Mouse (Mus musculus): ENCODE results near the gene Calhm3. TPM values are rescaled to one million over a fixed set of nuclear protein-coding genes. Genes with fewer than 3 reads are reported as not detected.
"Not testable (repeated sequence)": the region's sequence is repeated elsewhere in the genome, so short reads cannot be mapped to it uniquely, and the experiment has no call there.

Calhm3 gene
- polyA plus RNA-seq, 1 experiment from 2014 or later = not detected

- H3K4me2 ChIP-seq (replicated peaks) = no peak overlapping the region
- no peaks in the 10 kb centered on the region for H3K4me1 ChIP-seq
- no peaks in the 10 kb centered on the region for H3K9me3 ChIP-seq
- WGBS = 93% methylated on average over 6 of the region's 6 CpGs
- ATAC-seq (ENCODE audit: low FRiP score, low read depth) = no peak
- H3K27me3 ChIP-seq (replicated peaks) = 0 out of 2 replicates have a peak, but pooled peaks cover 3% of the 10 kb centered on the region
- no peaks in the 10 kb centered on the region for H3K36me3 ChIP-seq
- H3K27ac ChIP-seq = no peak overlapping the region
- no peak overlapping the region for H3K4me3 ChIP-seq
- H3K9ac ChIP-seq = no peak overlapping the region
These were observed 5.7 kb upstream of the Calhm3 start for GRCm38 (mm10) chr19:47163176-47163744.

- no peaks in the 10 kb centered on the region for H3K4me1 ChIP-seq
- no peak overlapping the region for H3K9ac ChIP-seq
- H3K4me3 ChIP-seq = no peak overlapping the region
- H3K27ac ChIP-seq = no peak overlapping the region
- H3K4me2 ChIP-seq (replicated peaks) = no peak overlapping the region
- no peak for ATAC-seq (ENCODE audit: low FRiP score, low read depth)
- WGBS = 67% methylated on average over 4 of the region's 4 CpGs
- no peaks in the 10 kb centered on the region for H3K9me3 ChIP-seq
- no peaks in the 10 kb centered on the region for H3K36me3 ChIP-seq
- no peaks in the 10 kb centered on the region for H3K27me3 ChIP-seq (replicated peaks)
These were observed 4.1 kb upstream of the Calhm3 start for GRCm38 (mm10) chr19:47161669-47162068.

GRCm38 (mm10) chr19:47153767-47154166 is 3.8 kb downstream of the Calhm3 start:
- no peaks in the 10 kb centered on the region for H3K4me1 ChIP-seq
- WGBS = 86% methylated on average over 7 of the region's 7 CpGs
- ATAC-seq (ENCODE audit: low FRiP score, low read depth) = no peak

GRCm38 (mm10) chr19:47152062-47152369 is 5.5 kb downstream of the Calhm3 start:
- no peaks in the 10 kb centered on the region for H3K36me3 ChIP-seq
- peak overlapping the region; percentile 58 for H3K4me2 ChIP-seq (replicated peaks)
- 63% methylated on average over 12 of the region's 12 CpGs for WGBS
- peak overlapping the region; percentile 25 for H3K4me3 ChIP-seq
- ATAC-seq (ENCODE audit: low FRiP score, low read depth) = no peak
- no peak overlapping the region for H3K27ac ChIP-seq
- H3K9me3 ChIP-seq = no peaks in the 10 kb centered on the region
- 0 out of 2 replicates have a peak overlapping the region, but pooled peaks have one; percentile 8 for H3K9ac ChIP-seq
- no peaks in the 10 kb centered on the region for H3K4me1 ChIP-seq
- H3K27me3 ChIP-seq (replicated peaks) = peaks cover 14% of the 10 kb centered on the region

More at GRCm38 (mm10) chr19:47153767-47154166, 3.8 kb downstream of the Calhm3 start:
- Histone ChIP-seq H3K9me3 (no peaks in the 10 kb centered on the region), H3K36me3 (no peaks in the 10 kb centered on the region), H3K4me3 (no peak overlapping the region), H3K4me2 (replicated peaks) (no peak overlapping the region), H3K27me3 (replicated peaks) (peaks cover 14% of the 10 kb centered on the region), H3K9ac (no peak overlapping the region), H3K27ac (no peak overlapping the region)

GRCm38 (mm10) chr19:47151332-47152061 is 6.1 kb downstream of the Calhm3 start:
- Histone ChIP-seq H3K4me1 (no peaks in the 10 kb centered on the region), H3K36me3 (no peaks in the 10 kb centered on the region), H3K27me3 (replicated peaks) (peaks cover 14% of the 10 kb centered on the region), H3K9me3 (no peaks in the 10 kb centered on the region), H3K4me3 (peak overlapping the region; percentile 25), H3K4me2 (replicated peaks) (peak overlapping the region; percentile 58), H3K27ac (no peak overlapping the region), H3K9ac (0 out of 2 replicates have a peak overlapping the region, but pooled peaks have one; percentile 8)
- ATAC-seq (ENCODE audit: low FRiP score, low read depth) = no peak; the same call in 1 of the 2 replicates
- 30% methylated on average over 32 of the region's 32 CpGs for WGBS

GRCm38 (mm10) chr19:47149854-47150253 is 7.7 kb downstream of the Calhm3 start:
- no peak overlapping the region for H3K27ac ChIP-seq
- H3K9ac ChIP-seq = no peak overlapping the region
- ATAC-seq (ENCODE audit: low FRiP score, low read depth) = no peak
- WGBS = 46% methylated on average over 4 of the region's 4 CpGs
- H3K36me3 ChIP-seq = no peaks in the 10 kb centered on the region
- no peak overlapping the region for H3K4me3 ChIP-seq
- no peak overlapping the region for H3K4me2 ChIP-seq (replicated peaks)
- H3K9me3 ChIP-seq = no peaks in the 10 kb centered on the region
- peaks cover 14% of the 10 kb centered on the region for H3K27me3 ChIP-seq (replicated peaks)
- H3K4me1 ChIP-seq = no peaks in the 10 kb centered on the region

- H3K9ac ChIP-seq = no peak overlapping the region
- 81% methylated on average over 5 of the region's 5 CpGs for WGBS
- ATAC-seq (ENCODE audit: low FRiP score, low read depth) = no peak
These were observed 9.2 kb downstream of the Calhm3 start for GRCm38 (mm10) chr19:47148267-47148847.

GRCm38 (mm10) chr19:47144154-47144553 is 13.4 kb downstream of the Calhm3 start, which contains the start of gene Calhm1:
Gene Calhm1, minus strand, starts transcription at chr19:47144254.
- no peak for ATAC-seq (ENCODE audit: low FRiP score, low read depth)
- Histone ChIP-seq H3K4me2 (replicated peaks) (no peak within 1 kb of the TSS), H3K36me3 (no peaks in the 10 kb centered on the region), H3K9me3 (no peaks in the 10 kb centered on the region), H3K9ac (no peak within 1 kb of the TSS), H3K27me3 (replicated peaks) (peaks cover under 1% of the 10 kb centered on the region; the same call in 1 of the 2 replicates), H3K4me3 (no peak within 1 kb of the TSS), H3K4me1 (no peaks in the 10 kb centered on the region), H3K27ac (no peak within 1 kb of the TSS)
- 93% methylated on average over 6 of the region's 6 CpGs for WGBS

More at GRCm38 (mm10) chr19:47148267-47148847, 9.2 kb downstream of the Calhm3 start:
- H3K36me3 ChIP-seq = no peaks in the 10 kb centered on the region
- H3K27ac ChIP-seq = no peak overlapping the region
- H3K27me3 ChIP-seq (replicated peaks) = peaks cover 14% of the 10 kb centered on the region
- no peak overlapping the region for H3K4me2 ChIP-seq (replicated peaks)
- no peak overlapping the region for H3K4me3 ChIP-seq
- no peaks in the 10 kb centered on the region for H3K4me1 ChIP-seq
- no peaks in the 10 kb centered on the region for H3K9me3 ChIP-seq

- Histone ChIP-seq H3K36me3 (no peaks in the 10 kb centered on the region), H3K4me3 (no peak overlapping the region), H3K4me2 (replicated peaks) (no peak overlapping the region), H3K9ac (no peak overlapping the region), H3K27me3 (replicated peaks) (peaks cover 11% of the 10 kb centered on the region; the same call in 1 of the 2 replicates), H3K4me1 (peaks cover 4% of the 10 kb centered on the region; the same call in 1 of the 2 replicates), H3K27ac (no peak overlapping the region), H3K9me3 (no peaks in the 10 kb centered on the region)
- ATAC-seq (ENCODE audit: low FRiP score, low read depth) = no peak
- 74% methylated on average over 6 of the region's 6 CpGs for WGBS
These were observed 15.1 kb downstream of the Calhm3 start for GRCm38 (mm10) chr19:47142438-47142837.

GRCm38 (mm10) chr19:47139611-47140010 is 18.0 kb downstream of the Calhm3 start:
- Histone ChIP-seq H3K27me3 (replicated peaks) (peaks cover 11% of the 10 kb centered on the region; the same call in 1 of the 2 replicates), H3K4me1 (peaks cover 16% of the 10 kb centered on the region; the same call in 1 of the 2 replicates)
- H3K9me3 ChIP-seq; H3K4me3 ChIP-seq; H3K4me2 ChIP-seq (replicated peaks); H3K27ac ChIP-seq; H3K9ac ChIP-seq; H3K36me3 ChIP-seq; ATAC-seq (ENCODE audit: low FRiP score, low read depth): not testable (repeated sequence)
- WGBS = 36% methylated on average over 7 of the region's 7 CpGs

- Histone ChIP-seq H3K9me3 (no peaks in the 10 kb centered on the region), H3K27me3 (replicated peaks) (peaks cover 11% of the 10 kb centered on the region; the same call in 1 of the 2 replicates), H3K4me3 (peak within 1 kb of the TSS; percentile 32), H3K27ac (no peak within 1 kb of the TSS; the same call in 1 of the 2 replicates), H3K4me2 (replicated peaks) (peak within 1 kb of the TSS; percentile 53), H3K9ac (peak within 1 kb of the TSS; percentile 48), H3K36me3 (peaks cover 9% of the 10 kb centered on the region), H3K4me1 (peaks cover 16% of the 10 kb centered on the region; the same call in 1 of the 2 replicates)
- ATAC-seq (ENCODE audit: low FRiP score, low read depth) = no peak
- WGBS = 11% methylated on average over 28 of the region's 28 CpGs
These were observed 19.7 kb downstream of the Calhm3 start, which contains the start of gene Calhm2 for GRCm38 (mm10) chr19:47137771-47138421. Gene Calhm2, minus strand, starts transcription at chr19:47138294.

Data from neural tube, embryonic 12.5 days (tissue).